Mouse (Mus musculus): ENCODE measurements around the gene Olfr601.

DNA sequence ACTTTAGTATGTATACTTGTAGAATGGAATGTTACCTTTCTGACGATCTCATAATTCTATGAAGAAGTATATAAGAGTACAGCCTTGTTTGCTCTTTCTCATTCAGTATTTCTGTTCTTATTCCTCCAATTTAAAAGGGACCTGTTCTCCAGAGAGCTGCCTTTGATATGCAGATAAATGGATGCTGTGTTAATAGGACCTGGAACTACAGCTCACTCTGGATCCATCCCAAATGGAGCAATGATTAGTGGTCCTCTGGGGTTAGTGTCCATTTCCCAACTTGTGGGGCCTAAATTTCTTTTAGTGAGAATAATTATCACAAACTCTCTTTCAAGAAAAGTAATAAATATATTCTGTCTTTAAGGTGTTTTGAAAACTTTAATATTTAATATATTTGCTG lies at the start of gene Olfr601:
- TF ChIP-seq EP300 (IDR thresholded peaks at IDR 0.05; ENCODE audit: low read depth) (no peak), CTCF (IDR thresholded peaks at IDR 0.05; ENCODE audit: low read depth) (no peak)

All from heart, postnatal 0 days (tissue).